Mouse (Mus musculus): ENCODE data around the gene Carns1.

GRCm38 (mm10) chr19:4218293-4218692 is 43.0 kb upstream of the Carns1 start:
- TF ChIP-seq POLR2A (IDR thresholded peaks at IDR 0.05; ENCODE audit: borderline replicate concordance, low read depth, low read length), result no peak
- no peak for TF ChIP-seq CTCF (IDR thresholded peaks at IDR 0.05; ENCODE audit: low read depth, low read length)
